ENCODE assay signal across 9 mouse cellular contexts in the genomic region with DNA sequence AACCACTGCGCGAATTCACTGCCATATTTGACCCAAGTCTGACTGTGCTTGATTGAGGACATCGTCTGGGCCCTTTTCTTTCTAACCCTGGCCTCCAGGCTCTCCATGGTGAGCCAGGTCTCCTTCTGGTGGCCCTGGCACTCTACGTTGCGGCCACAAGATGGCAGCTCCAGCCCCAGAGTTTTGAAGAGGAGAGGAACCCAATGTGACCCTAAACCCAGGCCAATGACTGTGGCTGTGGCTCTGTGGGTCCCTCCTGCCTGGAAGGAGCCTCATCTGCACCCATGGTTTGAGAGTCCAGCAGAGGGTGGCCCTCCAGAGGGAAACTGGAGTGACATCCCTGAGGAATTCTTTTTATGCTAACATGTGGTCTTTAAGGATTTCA.
DNase-seq lines count a peak whose midpoint lies in the region; ATAC-seq and TF ChIP-seq lines count a peak whose summit lies in the region.
"Had no signal": no experiment of that assay in that cellular context is flagged by ENCODE, and none has a peak within 500 bp of the region (broad histone marks: within the 10 kb centered on the region; RNA-seq: fewer than 3 reads in every experiment).

No protein-coding gene starts in this region.

- H3K27me3 ChIP-seq in E14TG2a.4 (ENCODE audit: insufficient read depth, low read length) = no peaks in the 10 kb centered on the region
- H3K27me3 ChIP-seq in embryonic facial prominence, embryonic 14.5 days (replicated peaks; ENCODE audit: control insufficient read depth, insufficient read depth, low read length) = no peaks in the 10 kb centered on the region
- H3K27me3 ChIP-seq in liver, embryonic 14.5 days (ENCODE audit: control insufficient read depth, insufficient read depth, low read length) = no peaks in the 10 kb centered on the region

- H3K27ac ChIP-seq in embryonic facial prominence, embryonic 14.5 days (replicated peaks; ENCODE audit: low read depth, low read length) = no peak overlapping the region
- no peak overlapping the region for H3K27ac ChIP-seq in liver, embryonic 14.5 days

- no peak overlapping the region for H3K4me2 ChIP-seq in embryonic facial prominence, embryonic 14.5 days (ENCODE audit: low read depth, low read length)
- H3K4me2 ChIP-seq in liver, embryonic 14.5 days (ENCODE audit: low read depth) = no peak overlapping the region

- no peak overlapping the region for H3K9ac ChIP-seq in embryonic facial prominence, embryonic 14.5 days (ENCODE audit: low read depth, low read length)
- no peak overlapping the region for H3K9ac ChIP-seq in liver, embryonic 14.5 days (replicated peaks)

- 59% methylated on average over 5 of the region's 5 CpGs for WGBS in embryonic facial prominence, embryonic 14.5 days
- 36% methylated on average over 5 of the region's 5 CpGs for WGBS in liver, embryonic 14.5 days (ENCODE audit: insufficient replicate concordance)

- TF ChIP-seq EP300 in liver, embryonic 14.5 days (IDR thresholded peaks at IDR 0.05; ENCODE audit: low read depth) = no peak

- peaks cover 5% of the 10 kb centered on the region for H3K9me3 ChIP-seq in E14TG2a.4 (ENCODE audit: low read length)
- no peaks in the 10 kb centered on the region for H3K9me3 ChIP-seq in embryonic facial prominence, embryonic 14.5 days (ENCODE audit: control insufficient read depth, low read length)
- H3K9me3 ChIP-seq in liver, embryonic 14.5 days (ENCODE audit: control insufficient read depth, low read length) = no peaks in the 10 kb centered on the region

- TF ChIP-seq CTCF in E14TG2a.4 (conservative IDR thresholded peaks at IDR 0.05; ENCODE audit: low read length) = peak; percentile 22; the same call in 1 of the 2 replicates
- TF ChIP-seq CTCF in liver, embryonic 14.5 days (IDR thresholded peaks at IDR 0.05; ENCODE audit: low read depth) = peak; percentile 54

- no peak overlapping the region for H3K4me3 ChIP-seq in E14TG2a.4 (replicated peaks; ENCODE audit: low read length)
- no peak overlapping the region for H3K4me3 ChIP-seq in embryonic facial prominence, embryonic 14.5 days (ENCODE audit: low read depth, low read length)
- no peak overlapping the region for H3K4me3 ChIP-seq in liver, embryonic 14.5 days (ENCODE audit: insufficient read depth in 1 of 2, low read depth in 2 of 2, low read length in 2 of 2)
- H3K4me3 ChIP-seq: erythroblast, embryonic 14.5 days had no signal

- no peaks in the 10 kb centered on the region for H3K36me3 ChIP-seq in E14TG2a.4 (ENCODE audit: insufficient read depth, low read length)
- H3K36me3 ChIP-seq in embryonic facial prominence, embryonic 14.5 days (ENCODE audit: control insufficient read depth, insufficient read depth, low read length) = no peaks in the 10 kb centered on the region
- H3K36me3 ChIP-seq in liver, embryonic 14.5 days (replicated peaks; ENCODE audit: control insufficient read depth, insufficient read depth, low read depth) = no peaks in the 10 kb centered on the region

- H3K4me1 ChIP-seq in E14TG2a.4 (replicated peaks; ENCODE audit: low read depth, low read length) = peaks cover 50% of the 10 kb centered on the region
- H3K4me1 ChIP-seq in embryonic facial prominence, embryonic 14.5 days (ENCODE audit: control insufficient read depth, insufficient read depth, low read length) = peaks cover 6% of the 10 kb centered on the region; the same call in 1 of the 2 replicates
- no peaks in the 10 kb centered on the region for H3K4me1 ChIP-seq in liver, embryonic 14.5 days (replicated peaks; ENCODE audit: control insufficient read depth in 2 of 2, insufficient read depth in 2 of 2, low read length in 1 of 2)

- 0 out of 2 replicates have a peak, but pooled peaks have one; percentile 24 for ATAC-seq in embryonic facial prominence, embryonic 14.5 days (ENCODE audit: low read depth)
- no peak for ATAC-seq in liver, embryonic 14.5 days (ENCODE audit: insufficient read depth)

- peak; percentile 32 for DNase-seq in layer of hippocampus, adult 11-12 months (ENCODE audit: low spot score)
- DNase-seq in layer of hippocampus, postnatal 14 days (ENCODE audit: low spot score in 2 of 2) = no peak
- DNase-seq in adrenal gland, postnatal 14 days = peak; percentile 69
- peak; percentile 64 for DNase-seq in embryonic facial prominence, embryonic 14.5 days (ENCODE audit: low spot score)
- no peak for DNase-seq in liver, embryonic 14.5 days (ENCODE audit: low read depth in 3 of 3, low spot score in 3 of 3)
- DNase-seq in retina, postnatal 7 days (ENCODE audit: low read depth, low spot score) = peak; percentile 54
- no peak for DNase-seq in ovary, postnatal 10 days (ENCODE audit: low spot score)

Comparison
In these comparisons a context has a peak if more than half of its experiments do, and no peak if none do; other contexts are left out.
1. DNase-seq: peak in layer of hippocampus, adult 11-12 months (single experiment), adrenal gland, postnatal 14 days (single experiment), embryonic facial prominence, embryonic 14.5 days (single experiment) and retina, postnatal 7 days (single experiment); none in layer of hippocampus, postnatal 14 days (0 of 2), liver, embryonic 14.5 days (0 of 3) and ovary, postnatal 10 days (single experiment).